Mouse (Mus musculus): ENCODE measurements at regions not wholly inside any gene's neighbourhood (a gene's known extent, or its start where the extent isn't known, plus 50 kb on each side); places are given as distances from the start of the nearest gene placed in this dataset.

- H3K4me1 ChIP-seq (replicated peaks), result peaks cover 14% of the 10 kb centered on the region
- H3K9me3 ChIP-seq, result no peaks in the 10 kb centered on the region
- H3K4me2 ChIP-seq, result no peak overlapping the region
- no peaks in the 10 kb centered on the region for H3K36me3 ChIP-seq
- no peaks in the 10 kb centered on the region for H3K27me3 ChIP-seq
- no peak overlapping the region for H3K27ac ChIP-seq (replicated peaks)
- no peak overlapping the region for H3K4me3 ChIP-seq
- no peak overlapping the region for H3K9ac ChIP-seq
- WGBS, result 64% methylated on average over 10 of the region's 10 CpGs
- peak; percentile 86 for ATAC-seq (ENCODE audit: low read depth)
Measured at GRCm38 (mm10) chr5:74880669-74881226, 163.8 kb downstream of the Chic2 start.

GRCm38 (mm10) chr5:74880048-74880437 lies 164.5 kb downstream of the Chic2 start:
- no peaks in the 10 kb centered on the region for H3K9me3 ChIP-seq
- no peaks in the 10 kb centered on the region for H3K36me3 ChIP-seq
- no peak overlapping the region for H3K4me3 ChIP-seq
- H3K27ac ChIP-seq (replicated peaks), result no peak overlapping the region
- ATAC-seq (ENCODE audit: low read depth), result no peak
- H3K4me2 ChIP-seq, result no peak overlapping the region
- WGBS, result 76% methylated on average over 6 of the region's 6 CpGs
- peaks cover 14% of the 10 kb centered on the region for H3K4me1 ChIP-seq (replicated peaks)
- H3K9ac ChIP-seq, result no peak overlapping the region
- H3K27me3 ChIP-seq, result no peaks in the 10 kb centered on the region

DNA sequence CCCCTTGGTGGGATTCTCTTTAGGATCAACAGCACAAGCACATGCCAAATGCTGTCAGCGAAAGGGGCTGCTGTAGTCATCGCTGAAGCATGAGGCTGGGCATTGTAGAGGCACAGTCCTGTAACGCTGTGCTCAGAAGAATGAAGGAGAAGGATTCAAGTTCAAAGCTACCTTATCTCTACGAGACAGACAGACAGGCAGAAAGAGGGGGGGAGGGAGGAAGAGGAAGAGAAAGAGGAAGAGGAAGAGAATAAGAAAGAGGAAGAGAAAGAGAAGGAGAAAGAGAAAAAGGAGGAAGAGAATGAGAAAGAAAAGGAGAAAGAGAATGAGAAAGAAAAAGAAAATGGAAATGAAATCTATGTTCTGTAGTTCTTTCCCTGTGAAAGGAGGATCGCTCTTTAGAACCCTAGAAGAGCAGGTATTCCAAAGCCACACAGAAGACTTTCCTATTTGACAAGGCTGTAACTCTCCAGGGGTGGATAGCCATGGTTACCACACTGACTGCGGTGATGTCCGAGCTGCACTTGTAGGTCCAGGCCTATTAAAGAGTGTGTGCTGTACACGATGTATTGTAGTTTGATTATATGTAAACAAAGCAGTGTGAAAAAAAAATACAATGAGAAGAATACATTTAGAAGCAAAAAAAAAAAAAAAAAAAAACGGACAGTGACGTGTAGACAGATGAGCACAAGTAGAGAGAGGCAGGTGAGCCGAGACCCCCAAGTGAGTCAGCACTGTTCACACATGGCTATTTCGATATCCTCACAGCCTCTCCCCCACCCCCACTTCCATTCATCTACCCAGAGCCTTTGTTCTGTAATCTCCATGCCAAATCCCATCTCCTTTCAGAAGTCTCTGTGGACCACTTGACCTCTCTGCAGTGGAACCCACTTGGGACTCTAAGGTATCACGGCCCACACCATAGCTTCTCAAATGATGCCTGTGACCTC lies 165.2 kb downstream of the Chic2 start:
- 68% methylated on average over 13 of the region's 13 CpGs for WGBS
- no peak overlapping the region for H3K9ac ChIP-seq
- no peak overlapping the region for H3K4me2 ChIP-seq
- no peaks in the 10 kb centered on the region for H3K9me3 ChIP-seq
- no peak overlapping the region for H3K27ac ChIP-seq (replicated peaks)
- H3K4me3 ChIP-seq, result no peak overlapping the region
- H3K36me3 ChIP-seq, result no peaks in the 10 kb centered on the region
- peaks cover 14% of the 10 kb centered on the region for H3K4me1 ChIP-seq (replicated peaks)
- no peaks in the 10 kb centered on the region for H3K27me3 ChIP-seq
- ATAC-seq (ENCODE audit: low read depth), result no peak

DNA sequence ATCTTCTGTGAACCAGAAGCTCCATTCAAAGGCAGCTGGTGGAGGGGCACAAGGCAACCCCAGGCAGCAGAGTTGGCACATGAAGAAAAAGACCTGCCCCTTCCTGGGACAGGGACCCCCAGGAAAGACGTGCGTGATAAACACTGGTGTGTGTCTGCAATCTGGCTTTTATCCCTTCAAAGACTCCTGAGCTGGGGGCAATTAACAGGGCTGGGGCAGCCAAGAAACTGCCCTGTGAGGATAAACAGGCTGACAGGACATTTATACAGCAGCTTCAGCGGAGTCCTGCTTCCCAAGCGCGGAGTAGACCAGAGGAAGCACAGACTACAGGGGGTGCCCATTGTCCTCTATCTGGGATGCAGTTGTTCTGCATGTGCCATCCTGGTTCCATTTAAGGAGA lies 167.0 kb downstream of the Chic2 start:
- Histone ChIP-seq H3K27ac (replicated peaks) (no peak overlapping the region), H3K9me3 (no peaks in the 10 kb centered on the region), H3K9ac (no peak overlapping the region), H3K36me3 (no peaks in the 10 kb centered on the region), H3K27me3 (no peaks in the 10 kb centered on the region), H3K4me1 (replicated peaks) (peaks cover 14% of the 10 kb centered on the region), H3K4me2 (no peak overlapping the region), H3K4me3 (no peak overlapping the region)
- ATAC-seq (ENCODE audit: low read depth), result no peak
- WGBS, result 30% methylated on average over 5 of the region's 5 CpGs

DNA sequence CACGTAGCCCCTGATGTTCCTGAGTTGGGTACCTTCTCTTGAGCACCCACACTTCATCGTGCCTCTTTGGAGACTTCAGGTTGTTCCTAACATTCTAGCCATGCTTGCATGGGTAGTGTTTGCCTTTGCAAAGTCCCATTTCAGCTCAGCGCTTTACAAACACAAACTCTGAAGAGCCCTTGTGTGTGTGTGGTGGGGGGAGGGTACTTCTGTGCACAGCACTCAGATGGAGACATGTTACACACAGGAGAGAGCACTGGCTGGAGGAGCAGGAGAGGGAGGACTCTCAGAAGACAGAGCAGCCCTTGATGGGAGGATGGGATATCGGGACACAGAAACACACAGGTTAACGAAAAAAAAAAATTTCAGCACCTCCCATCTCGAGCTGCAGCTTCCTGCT lies 167.4 kb downstream of the Chic2 start:
- H3K4me1 ChIP-seq (replicated peaks), result peaks cover 14% of the 10 kb centered on the region
- 76% methylated on average over 6 of the region's 6 CpGs for WGBS
- no peak overlapping the region for H3K4me3 ChIP-seq
- no peak overlapping the region for H3K9ac ChIP-seq
- no peaks in the 10 kb centered on the region for H3K36me3 ChIP-seq
- no peak overlapping the region for H3K4me2 ChIP-seq
- no peak for ATAC-seq (ENCODE audit: low read depth)
- H3K27ac ChIP-seq (replicated peaks), result no peak overlapping the region
- H3K9me3 ChIP-seq, result no peaks in the 10 kb centered on the region
- no peaks in the 10 kb centered on the region for H3K27me3 ChIP-seq

DNA sequence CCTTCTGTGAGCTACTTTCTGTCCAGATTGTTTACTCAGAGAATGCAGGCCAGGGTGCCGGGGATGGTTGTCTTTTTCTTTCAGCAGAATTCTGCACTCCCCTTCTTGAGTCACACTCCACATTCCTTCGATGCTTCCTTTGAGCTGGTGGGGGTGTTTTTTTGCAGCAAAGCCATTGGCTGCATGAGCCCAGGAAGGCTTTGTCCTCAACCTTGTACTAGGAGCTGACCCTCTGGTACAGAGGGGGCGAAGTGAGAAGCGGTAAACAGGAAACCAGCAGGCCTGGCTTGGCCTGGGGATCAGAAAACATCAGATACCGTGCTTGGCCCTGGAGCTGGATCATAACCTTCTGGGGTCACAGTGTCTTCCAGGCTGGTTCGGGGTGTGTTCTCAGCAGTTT lies 169.9 kb downstream of the Chic2 start:
- ATAC-seq (ENCODE audit: low read depth), result no peak
- Histone ChIP-seq H3K9me3 (no peaks in the 10 kb centered on the region), H3K27ac (replicated peaks) (no peak overlapping the region), H3K4me1 (replicated peaks) (peaks cover 10% of the 10 kb centered on the region), H3K27me3 (no peaks in the 10 kb centered on the region), H3K36me3 (no peaks in the 10 kb centered on the region), H3K4me2 (no peak overlapping the region), H3K9ac (no peak overlapping the region), H3K4me3 (no peak overlapping the region)
- WGBS, result 72% methylated on average over 6 of the region's 6 CpGs

- no peaks in the 10 kb centered on the region for H3K4me1 ChIP-seq (replicated peaks)
- WGBS, result 87% methylated on average over 12 of the region's 12 CpGs
- no peak overlapping the region for H3K27ac ChIP-seq (replicated peaks)
- no peak overlapping the region for H3K4me2 ChIP-seq
- no peaks in the 10 kb centered on the region for H3K9me3 ChIP-seq
- no peak for ATAC-seq (ENCODE audit: low read depth)
- H3K27me3 ChIP-seq, result no peaks in the 10 kb centered on the region
- H3K9ac ChIP-seq, result no peak overlapping the region
- H3K4me3 ChIP-seq, result no peak overlapping the region
- no peaks in the 10 kb centered on the region for H3K36me3 ChIP-seq
Measured at GRCm38 (mm10) chr5:74870615-74871014, 167.9 kb upstream of the Lnx1 start.

GRCm38 (mm10) chr5:74867113-74867785 lies 164.5 kb upstream of the Lnx1 start:
- H3K9ac ChIP-seq, result no peak overlapping the region
- H3K4me3 ChIP-seq, result no peak overlapping the region
- no peaks in the 10 kb centered on the region for H3K4me1 ChIP-seq (replicated peaks)
- no peaks in the 10 kb centered on the region for H3K9me3 ChIP-seq
- H3K36me3 ChIP-seq, result no peaks in the 10 kb centered on the region
- H3K27ac ChIP-seq (replicated peaks), result no peak overlapping the region
- WGBS, result 92% methylated on average over 11 of the region's 11 CpGs
- H3K4me2 ChIP-seq, result no peak overlapping the region
- ATAC-seq (ENCODE audit: low read depth), result no peak
- H3K27me3 ChIP-seq, result no peaks in the 10 kb centered on the region

GRCm38 (mm10) chr5:74866697-74867096 lies 164.0 kb upstream of the Lnx1 start:
- H3K27ac ChIP-seq (replicated peaks), result no peak overlapping the region
- 83% methylated on average over 7 of the region's 7 CpGs for WGBS
- H3K9ac ChIP-seq, result no peak overlapping the region
- no peak for ATAC-seq (ENCODE audit: low read depth)
- no peak overlapping the region for H3K4me2 ChIP-seq
- no peaks in the 10 kb centered on the region for H3K9me3 ChIP-seq
- no peaks in the 10 kb centered on the region for H3K36me3 ChIP-seq
- H3K27me3 ChIP-seq, result no peaks in the 10 kb centered on the region
- no peaks in the 10 kb centered on the region for H3K4me1 ChIP-seq (replicated peaks)
- H3K4me3 ChIP-seq, result no peak overlapping the region

DNA sequence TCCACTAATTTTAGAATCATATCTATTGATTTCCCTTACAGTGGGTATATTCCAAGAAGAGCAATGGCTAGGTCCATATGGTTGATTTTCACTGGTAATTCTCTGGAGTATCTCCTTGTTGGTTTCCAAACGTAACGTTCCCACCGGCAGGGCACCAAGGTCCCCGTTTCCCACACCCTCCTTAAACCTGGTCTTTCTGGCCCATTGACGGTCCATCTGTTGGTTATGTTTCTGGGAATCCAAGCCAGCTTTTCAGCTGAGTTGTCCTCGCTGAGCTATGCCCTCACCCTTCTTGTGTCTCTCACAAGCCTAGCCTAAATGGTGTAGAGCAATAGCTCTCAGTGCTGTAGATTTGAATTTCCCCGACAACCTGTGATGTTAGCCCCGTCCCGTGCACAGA lies 162.7 kb upstream of the Lnx1 start:
- no peak overlapping the region for H3K9ac ChIP-seq
- ATAC-seq (ENCODE audit: low read depth), result no peak
- H3K4me2 ChIP-seq, result no peak overlapping the region
- no peak overlapping the region for H3K4me3 ChIP-seq
- 90% methylated on average over 9 of the region's 9 CpGs for WGBS
- H3K27me3 ChIP-seq, result no peaks in the 10 kb centered on the region
- no peaks in the 10 kb centered on the region for H3K36me3 ChIP-seq
- H3K27ac ChIP-seq (replicated peaks), result no peak overlapping the region
- no peaks in the 10 kb centered on the region for H3K9me3 ChIP-seq
- no peaks in the 10 kb centered on the region for H3K4me1 ChIP-seq (replicated peaks)

- H3K4me3 ChIP-seq, result no peak overlapping the region
- H3K27me3 ChIP-seq, result no peaks in the 10 kb centered on the region
- H3K9me3 ChIP-seq, result no peaks in the 10 kb centered on the region
- WGBS, result 88% methylated on average over 6 of the region's 6 CpGs
- H3K36me3 ChIP-seq, result no peaks in the 10 kb centered on the region
- ATAC-seq (ENCODE audit: low read depth), result no peak
- no peak overlapping the region for H3K9ac ChIP-seq
- H3K4me1 ChIP-seq (replicated peaks), result no peaks in the 10 kb centered on the region
- no peak overlapping the region for H3K4me2 ChIP-seq
- H3K27ac ChIP-seq (replicated peaks), result no peak overlapping the region
Measured at GRCm38 (mm10) chr5:74864540-74865157, 161.9 kb upstream of the Lnx1 start.

GRCm38 (mm10) chr5:74861297-74861696 lies 158.6 kb upstream of the Lnx1 start:
- Histone ChIP-seq H3K4me1 (replicated peaks) (no peaks in the 10 kb centered on the region), H3K9me3 (no peaks in the 10 kb centered on the region), H3K36me3 (no peaks in the 10 kb centered on the region), H3K27ac (replicated peaks) (no peak overlapping the region), H3K4me2 (no peak overlapping the region), H3K4me3 (no peak overlapping the region), H3K9ac (no peak overlapping the region), H3K27me3 (no peaks in the 10 kb centered on the region)
- 5% methylated on average over 2 of the region's 2 CpGs for WGBS
- ATAC-seq (ENCODE audit: low read depth), result peak; percentile 74; the same call in 1 of the 2 replicates
